Mouse (Mus musculus): Measurements from ENCODE around the gene Kif15. TPM values are rescaled to one million over a fixed set of nuclear protein-coding genes. Genes with fewer than 3 reads are reported as not detected.

Kif15 gene
- polyA plus RNA-seq, 1 experiment from 2014 or later, result 71.1 TPM

GRCm38 (mm10) chr9:123047665-123048064 is 96.8 kb downstream of the Kif15 start:
- ATAC-seq (ENCODE audit: insufficient number of reproducible peaks, low FRiP score, low TSS enrichment, low read depth) (no peak), DNase-seq (ENCODE audit: low spot score) (no peak)
- H3K9ac ChIP-seq (ENCODE audit: low read length), result no peak overlapping the region

GRCm38 (mm10) chr9:123058724-123059292 is 108.0 kb downstream of the Kif15 start:
- H3K27ac ChIP-seq (replicated peaks; ENCODE audit: low read depth, low read length), result no peak overlapping the region
- no peak for ATAC-seq (ENCODE audit: insufficient number of reproducible peaks, low FRiP score, low TSS enrichment, low read depth)
- no peaks in the 10 kb centered on the region for H3K27me3 ChIP-seq (ENCODE audit: control insufficient read depth, insufficient read depth, low read length)
- H3K9ac ChIP-seq (ENCODE audit: low read length), result no peak overlapping the region
- H3K9me3 ChIP-seq (ENCODE audit: control insufficient read depth, low read length), result no peaks in the 10 kb centered on the region
- no peak overlapping the region for H3K4me2 ChIP-seq (ENCODE audit: low read depth, severe bottlenecking)
- no peaks in the 10 kb centered on the region for H3K4me1 ChIP-seq (ENCODE audit: control insufficient read depth, insufficient read depth, low read length)
- no peak overlapping the region for H3K4me3 ChIP-seq (ENCODE audit: low read depth, low read length)
- H3K36me3 ChIP-seq (ENCODE audit: control insufficient read depth, insufficient read depth, low read length), result no peaks in the 10 kb centered on the region
- DNase-seq (ENCODE audit: low spot score), result no peak

More at GRCm38 (mm10) chr9:123047665-123048064, 96.8 kb downstream of the Kif15 start:
- Histone ChIP-seq H3K4me1 (ENCODE audit: control insufficient read depth, insufficient read depth, low read length) (no peaks in the 10 kb centered on the region), H3K4me2 (ENCODE audit: low read depth, severe bottlenecking) (no peak overlapping the region), H3K27ac (replicated peaks; ENCODE audit: low read depth, low read length) (no peak overlapping the region), H3K36me3 (ENCODE audit: control insufficient read depth, insufficient read depth, low read length) (no peaks in the 10 kb centered on the region), H3K9me3 (ENCODE audit: control insufficient read depth, low read length) (no peaks in the 10 kb centered on the region), H3K4me3 (ENCODE audit: low read depth, low read length) (no peak overlapping the region), H3K27me3 (ENCODE audit: control insufficient read depth, insufficient read depth, low read length) (no peaks in the 10 kb centered on the region)
- 65% methylated on average over 1 of the region's 1 CpGs for WGBS

- Histone ChIP-seq H3K4me2 (ENCODE audit: low read depth, severe bottlenecking) (no peak overlapping the region), H3K4me3 (ENCODE audit: low read depth, low read length) (no peak overlapping the region), H3K9me3 (ENCODE audit: control insufficient read depth, low read length) (no peaks in the 10 kb centered on the region), H3K27ac (replicated peaks; ENCODE audit: low read depth, low read length) (no peak overlapping the region), H3K36me3 (ENCODE audit: control insufficient read depth, insufficient read depth, low read length) (no peaks in the 10 kb centered on the region), H3K27me3 (ENCODE audit: control insufficient read depth, insufficient read depth, low read length) (no peaks in the 10 kb centered on the region), H3K4me1 (ENCODE audit: control insufficient read depth, insufficient read depth, low read length) (no peaks in the 10 kb centered on the region), H3K9ac (ENCODE audit: low read length) (no peak overlapping the region)
- DNase-seq (ENCODE audit: low spot score), result no peak
- no peak for ATAC-seq (ENCODE audit: insufficient number of reproducible peaks, low FRiP score, low TSS enrichment, low read depth)
- 95% methylated on average over 3 of the region's 3 CpGs for WGBS
These were observed 109.3 kb downstream of the Kif15 start for GRCm38 (mm10) chr9:123060172-123060571.

Other genes starting within 250 kb of the Kif15 start
- not detected in 2 replicates for gene Topaz1, start 203.7 kb upstream of the Kif15 start, polyA plus RNA-seq (2014; fragmentation: Nextera tagmentation; extraction: Ambion mirVana)
- 5.7 TPM in 2 replicates for gene Tcaim, start 145.5 kb upstream of the Kif15 start, polyA plus RNA-seq (2014; fragmentation: Nextera tagmentation; extraction: Ambion mirVana)
- gene Gm35549, start 107.0 kb upstream of the Kif15 start, polyA plus RNA-seq (2014; fragmentation: Nextera tagmentation; extraction: Ambion mirVana), result not detected in 2 replicates
- gene Zfp445, start 85.0 kb upstream of the Kif15 start, polyA plus RNA-seq (2014; fragmentation: Nextera tagmentation; extraction: Ambion mirVana), result 65.2 and 72.5 TPM in 2 replicates
- gene Zkscan7, start 65.4 kb upstream of the Kif15 start, polyA plus RNA-seq (2014; fragmentation: Nextera tagmentation; extraction: Ambion mirVana), result 1.9 and 2.6 TPM in 2 replicates
- 33.6 and 35.4 TPM in 2 replicates for gene Zfp105, start 28.0 kb upstream of the Kif15 start, polyA plus RNA-seq (2014; fragmentation: Nextera tagmentation; extraction: Ambion mirVana)
- gene 1110059G10Rik, start within 50 bp of the Kif15 start, polyA plus RNA-seq (2014; fragmentation: Nextera tagmentation; extraction: Ambion mirVana), result 32.3 and 33.5 TPM in 2 replicates
- gene Tmem42, start 70.3 kb downstream of the Kif15 start, polyA plus RNA-seq (2014; fragmentation: Nextera tagmentation; extraction: Ambion mirVana), result 12.5 TPM in 2 replicates
- 0.41 and 0.43 TPM in 2 replicates for gene Tgm4, start 83.7 kb downstream of the Kif15 start, polyA plus RNA-seq (2014; fragmentation: Nextera tagmentation; extraction: Ambion mirVana)
- 47.5 and 51.8 TPM in 2 replicates for gene Zdhhc3, start 162.2 kb downstream of the Kif15 start, polyA plus RNA-seq (2014; fragmentation: Nextera tagmentation; extraction: Ambion mirVana)
- gene Exosc7, start 162.2 kb downstream of the Kif15 start, polyA plus RNA-seq (2014; fragmentation: Nextera tagmentation; extraction: Ambion mirVana), result 104 and 109 TPM in 2 replicates
- not detected in 2 replicates for gene Clec3b, start 199.9 kb downstream of the Kif15 start, polyA plus RNA-seq (2014; fragmentation: Nextera tagmentation; extraction: Ambion mirVana)

All from limb, embryonic 11.5 days (tissue).